Mouse (Mus musculus) bone marrow macrophage, adult 2 months (primary cell): ENCODE results near the gene Extl2.

ENCODE experiments used
- CTCF ChIP-seq: IDR thresholded peaks from 2 replicates; pipeline ENCODE4 v1.5.1; 2012; ENCODE audit warnings: low read depth, mild to moderate bottlenecking, low read length, moderate library complexity
- POLR2A ChIP-seq: IDR thresholded peaks from 2 replicates; pipeline ENCODE4 v1.6.1; 2012; ENCODE audit warnings: mild to moderate bottlenecking, low read depth, low read length, borderline replicate concordance

- TF ChIP-seq CTCF (no peak), POLR2A (no peak)
These were observed 22.6 kb upstream of the Extl2 start for GRCm38 (mm10) chr3:115984653-115985052.
